Mouse (Mus musculus): ENCODE data around the gene Aldh16a1. TPM values are rescaled to one million over a fixed set of nuclear protein-coding genes. Genes with fewer than 3 reads are reported as not detected.

The Aldh16a1 gene
- polyA plus RNA-seq, 1 experiment = 12.8 TPM

- H3K36me3 ChIP-seq (ENCODE audit: control insufficient read depth, insufficient read depth, low read length) = peaks cover 2% of the 10 kb centered on the region; the same call in 1 of the 2 replicates
- no peaks in the 10 kb centered on the region for H3K27me3 ChIP-seq (ENCODE audit: control insufficient read depth, insufficient read depth, low read length)
- peaks cover 27% of the 10 kb centered on the region for H3K4me1 ChIP-seq (ENCODE audit: control insufficient read depth, insufficient read depth, low read length)
- TF ChIP-seq CTCF (IDR thresholded peaks at IDR 0.05; ENCODE audit: control insufficient read depth, insufficient read depth, insufficient replicate concordance, low read depth, low read length) = no peak
- TF ChIP-seq POLR2A (IDR thresholded peaks at IDR 0.05; ENCODE audit: control insufficient read depth, low read depth, low read length) = no peak
- peak within 1 kb of the TSS; percentile 26 for H3K4me3 ChIP-seq (ENCODE audit: control insufficient read depth, low read depth, low read length)
- H3K27ac ChIP-seq (ENCODE audit: control insufficient read depth, insufficient read depth, low read depth, low read length) = no peak within 1 kb of the TSS
Measured at GRCm38 (mm10) chr7:45163735-45164490, 9.5 kb upstream of the Aldh16a1 start, which contains the start of gene Slc17a7. Gene Slc17a7, plus strand, starts transcription at chr7:45163949.

DNA sequence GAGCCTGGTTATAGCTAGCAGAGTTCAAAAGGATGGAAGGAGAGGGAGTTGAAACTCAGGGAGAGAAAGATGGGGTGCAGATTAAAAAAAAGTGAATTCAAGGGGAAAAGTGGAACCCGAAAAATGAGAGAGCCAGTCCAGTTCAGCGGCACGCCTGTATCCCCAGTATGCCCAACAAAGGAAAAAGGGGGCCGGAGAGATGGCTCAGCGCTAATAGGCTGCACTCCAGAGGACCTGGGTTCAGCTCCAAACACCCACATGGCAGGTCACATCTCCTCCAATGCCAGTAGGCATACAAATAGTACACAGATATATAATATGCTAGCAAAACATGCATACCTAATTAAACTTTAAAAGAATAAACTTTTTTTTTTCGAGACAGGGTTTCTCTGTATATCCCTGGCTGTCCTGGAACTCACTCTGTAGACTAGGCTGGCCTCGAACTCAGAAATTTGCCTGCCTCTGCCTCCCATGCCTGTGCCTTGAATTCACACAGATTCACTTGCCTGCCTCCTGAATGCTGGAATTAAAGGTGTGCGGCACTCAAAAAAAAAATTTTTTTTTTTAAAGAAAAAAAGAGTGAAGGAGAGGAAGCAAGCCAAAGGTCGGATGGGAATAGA lies 8.7 kb upstream of the Aldh16a1 start:
- Histone ChIP-seq H3K27me3 (ENCODE audit: control insufficient read depth, insufficient read depth, low read length) (no peaks in the 10 kb centered on the region), H3K36me3 (ENCODE audit: control insufficient read depth, insufficient read depth, low read length) (peaks cover 2% of the 10 kb centered on the region; the same call in 1 of the 2 replicates), H3K4me3 (ENCODE audit: control insufficient read depth, low read depth, low read length) (no peak overlapping the region), H3K27ac (ENCODE audit: control insufficient read depth, insufficient read depth, low read depth, low read length) (no peak overlapping the region), H3K4me1 (ENCODE audit: control insufficient read depth, insufficient read depth, low read length) (peaks cover 23% of the 10 kb centered on the region)
- no peak for TF ChIP-seq CTCF (IDR thresholded peaks at IDR 0.05; ENCODE audit: control insufficient read depth, insufficient read depth, insufficient replicate concordance, low read depth, low read length)
- no peak for TF ChIP-seq POLR2A (IDR thresholded peaks at IDR 0.05; ENCODE audit: control insufficient read depth, low read depth, low read length)

- TF ChIP-seq POLR2A (IDR thresholded peaks at IDR 0.05; ENCODE audit: control insufficient read depth, low read depth, low read length) = no peak
- TF ChIP-seq CTCF (IDR thresholded peaks at IDR 0.05; ENCODE audit: control insufficient read depth, insufficient read depth, insufficient replicate concordance, low read depth, low read length) = no peak
- Histone ChIP-seq H3K27me3 (ENCODE audit: control insufficient read depth, insufficient read depth, low read length) (no peaks in the 10 kb centered on the region), H3K4me3 (ENCODE audit: control insufficient read depth, low read depth, low read length) (peak overlapping the region; percentile 68), H3K36me3 (ENCODE audit: control insufficient read depth, insufficient read depth, low read length) (peaks cover 3% of the 10 kb centered on the region; the same call in 1 of the 2 replicates), H3K27ac (ENCODE audit: control insufficient read depth, insufficient read depth, low read depth, low read length) (no peak overlapping the region), H3K4me1 (ENCODE audit: control insufficient read depth, insufficient read depth, low read length) (peaks cover 17% of the 10 kb centered on the region)
Measured at GRCm38 (mm10) chr7:45162551-45162950, 8.2 kb upstream of the Aldh16a1 start.

GRCm38 (mm10) chr7:45161612-45162473 lies 7.5 kb upstream of the Aldh16a1 start:
- Histone ChIP-seq H3K27ac (ENCODE audit: control insufficient read depth, insufficient read depth, low read depth, low read length) (peak overlapping the region; percentile 26; the same call in 1 of the 2 replicates), H3K27me3 (ENCODE audit: control insufficient read depth, insufficient read depth, low read length) (no peaks in the 10 kb centered on the region), H3K4me3 (ENCODE audit: control insufficient read depth, low read depth, low read length) (peak overlapping the region; percentile 68), H3K4me1 (ENCODE audit: control insufficient read depth, insufficient read depth, low read length) (peaks cover 16% of the 10 kb centered on the region), H3K36me3 (ENCODE audit: control insufficient read depth, insufficient read depth, low read length) (peaks cover 3% of the 10 kb centered on the region; the same call in 1 of the 2 replicates)
- peak; percentile 87 for TF ChIP-seq CTCF (IDR thresholded peaks at IDR 0.05; ENCODE audit: control insufficient read depth, insufficient read depth, insufficient replicate concordance, low read depth, low read length)
- TF ChIP-seq POLR2A (IDR thresholded peaks at IDR 0.05; ENCODE audit: control insufficient read depth, low read depth, low read length) = no peak

DNA sequence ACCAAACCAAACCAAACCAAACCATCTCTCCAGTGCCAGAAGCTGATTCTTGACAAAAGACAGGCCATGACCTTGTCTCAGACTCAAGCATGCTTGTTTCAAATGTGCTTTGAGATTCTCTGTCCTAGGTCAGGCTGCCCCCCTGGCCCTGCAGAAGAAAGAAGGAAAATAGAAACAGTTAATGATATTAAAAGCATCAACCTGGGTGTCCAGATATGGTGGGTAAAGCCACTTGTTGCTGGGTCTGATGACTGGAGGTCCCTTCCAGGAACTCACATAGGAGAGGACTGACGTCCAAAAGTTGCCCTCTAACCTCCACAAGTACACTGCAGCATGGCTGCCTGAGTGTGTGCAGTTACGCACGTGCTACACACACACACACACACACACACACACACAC lies 6.5 kb upstream of the Aldh16a1 start:
- Histone ChIP-seq H3K4me1 (ENCODE audit: control insufficient read depth, insufficient read depth, low read length) (peaks cover 15% of the 10 kb centered on the region), H3K27me3 (ENCODE audit: control insufficient read depth, insufficient read depth, low read length) (no peaks in the 10 kb centered on the region), H3K36me3 (ENCODE audit: control insufficient read depth, insufficient read depth, low read length) (peaks cover 3% of the 10 kb centered on the region; the same call in 1 of the 2 replicates), H3K4me3 (ENCODE audit: control insufficient read depth, low read depth, low read length) (no peak overlapping the region), H3K27ac (ENCODE audit: control insufficient read depth, insufficient read depth, low read depth, low read length) (no peak overlapping the region)
- no peak for TF ChIP-seq POLR2A (IDR thresholded peaks at IDR 0.05; ENCODE audit: control insufficient read depth, low read depth, low read length)
- TF ChIP-seq CTCF (IDR thresholded peaks at IDR 0.05; ENCODE audit: control insufficient read depth, insufficient read depth, insufficient replicate concordance, low read depth, low read length) = no peak

GRCm38 (mm10) chr7:45160316-45160800 lies 6.0 kb upstream of the Aldh16a1 start:
- H3K4me1 ChIP-seq (ENCODE audit: control insufficient read depth, insufficient read depth, low read length) = peaks cover 17% of the 10 kb centered on the region
- no peak overlapping the region for H3K4me3 ChIP-seq (ENCODE audit: control insufficient read depth, low read depth, low read length)
- no peak for TF ChIP-seq CTCF (IDR thresholded peaks at IDR 0.05; ENCODE audit: control insufficient read depth, insufficient read depth, insufficient replicate concordance, low read depth, low read length)
- TF ChIP-seq POLR2A (IDR thresholded peaks at IDR 0.05; ENCODE audit: control insufficient read depth, low read depth, low read length) = no peak
- H3K27me3 ChIP-seq (ENCODE audit: control insufficient read depth, insufficient read depth, low read length) = no peaks in the 10 kb centered on the region
- H3K36me3 ChIP-seq (ENCODE audit: control insufficient read depth, insufficient read depth, low read length) = peaks cover 5% of the 10 kb centered on the region; the same call in 1 of the 2 replicates
- H3K27ac ChIP-seq (ENCODE audit: control insufficient read depth, insufficient read depth, low read depth, low read length) = no peak overlapping the region
